Mouse (Mus musculus): ENCODE data around the gene Scn2a. TPM values are rescaled to one million over a fixed set of nuclear protein-coding genes. Genes with fewer than 3 reads are reported as not detected.
"Not testable (repeated sequence)": the region's sequence is repeated elsewhere in the genome, so short reads cannot be mapped to it uniquely, and the experiment has no call there.

Scn2a gene
- total and polyA plus RNA-seq, 3 experiments, result 0.21 to 0.50 (median 0.23) TPM

- 64% methylated on average over 2 of the region's 2 CpGs for WGBS
- no peaks in the 10 kb centered on the region for H3K4me1 ChIP-seq (ENCODE audit: control insufficient read depth, insufficient read depth, low read length)
- H3K27ac ChIP-seq, result no peak overlapping the region
- H3K4me3 ChIP-seq, result no peak overlapping the region
- no peak for DNase-seq
- no peak overlapping the region for H3K9ac ChIP-seq (ENCODE audit: low read depth, low read length)
- H3K36me3 ChIP-seq (ENCODE audit: control insufficient read depth, insufficient read depth, low read length), result no peaks in the 10 kb centered on the region
- TF ChIP-seq EP300 (IDR thresholded peaks at IDR 0.05; ENCODE audit: insufficient read depth, low read depth, low read length), result no peak
- no peak for TF ChIP-seq CTCF (IDR thresholded peaks at IDR 0.05)
- TF ChIP-seq POLR2A (IDR thresholded peaks at IDR 0.05; ENCODE audit: insufficient read depth, low read depth, low read length), result no peak
- no peaks in the 10 kb centered on the region for H3K27me3 ChIP-seq (ENCODE audit: control insufficient read depth, insufficient read depth, low read length)
- intact Hi-C loops (cut with DNase I), result loop anchor here (2.0 to 10.0 kb wide), 3 partner anchors 249 to 399 kb away; no protein-coding TSS in a partner anchor
- H3K79me2 ChIP-seq (replicated peaks; ENCODE audit: control insufficient read depth, insufficient read depth, low read length), result no peaks in the 10 kb centered on the region
Measured at GRCm38 (mm10) chr2:65793593-65793992, 173.0 kb downstream of the Scn2a start.

GRCm38 (mm10) chr2:65801054-65801709 lies 180.6 kb downstream of the Scn2a start:
- DNase-seq, result no peak
- no peaks in the 10 kb centered on the region for H3K79me2 ChIP-seq (replicated peaks; ENCODE audit: control insufficient read depth, insufficient read depth, low read length)
- no peaks in the 10 kb centered on the region for H3K4me1 ChIP-seq (ENCODE audit: control insufficient read depth, insufficient read depth, low read length)
- H3K9ac ChIP-seq (ENCODE audit: low read depth, low read length), result no peak overlapping the region
- H3K27me3 ChIP-seq (ENCODE audit: control insufficient read depth, insufficient read depth, low read length), result no peaks in the 10 kb centered on the region
- intact Hi-C loops (cut with DNase I), result no loop called here
- 54% methylated on average over 1 of the region's 1 CpGs for WGBS
- TF ChIP-seq EP300 (IDR thresholded peaks at IDR 0.05; ENCODE audit: insufficient read depth, low read depth, low read length), result no peak
- no peak for TF ChIP-seq CTCF (IDR thresholded peaks at IDR 0.05)
- TF ChIP-seq POLR2A (IDR thresholded peaks at IDR 0.05; ENCODE audit: insufficient read depth, low read depth, low read length), result no peak
- H3K27ac ChIP-seq, result no peak overlapping the region
- no peak overlapping the region for H3K4me3 ChIP-seq
- H3K36me3 ChIP-seq (ENCODE audit: control insufficient read depth, insufficient read depth, low read length), result no peaks in the 10 kb centered on the region

- no peak for DNase-seq
- no peaks in the 10 kb centered on the region for H3K27me3 ChIP-seq (ENCODE audit: control insufficient read depth, insufficient read depth, low read length)
- no peak for TF ChIP-seq CTCF (IDR thresholded peaks at IDR 0.05)
- TF ChIP-seq EP300 (IDR thresholded peaks at IDR 0.05; ENCODE audit: insufficient read depth, low read depth, low read length), result no peak
- TF ChIP-seq POLR2A (IDR thresholded peaks at IDR 0.05; ENCODE audit: insufficient read depth, low read depth, low read length), result no peak
- no peak overlapping the region for H3K4me3 ChIP-seq
- no peaks in the 10 kb centered on the region for H3K79me2 ChIP-seq (replicated peaks; ENCODE audit: control insufficient read depth, insufficient read depth, low read length)
- H3K36me3 ChIP-seq (ENCODE audit: control insufficient read depth, insufficient read depth, low read length), result no peaks in the 10 kb centered on the region
- no peak overlapping the region for H3K9ac ChIP-seq (ENCODE audit: low read depth, low read length)
- intact Hi-C loops (cut with DNase I), result no loop called here
- H3K27ac ChIP-seq, result no peak overlapping the region
- H3K4me1 ChIP-seq (ENCODE audit: control insufficient read depth, insufficient read depth, low read length), result no peaks in the 10 kb centered on the region
- WGBS, result 82% methylated on average over 6 of the region's 6 CpGs
Measured at GRCm38 (mm10) chr2:65806556-65806955, 186.0 kb downstream of the Scn2a start.

GRCm38 (mm10) chr2:65811203-65811602 lies 190.6 kb downstream of the Scn2a start:
- H3K27ac ChIP-seq; H3K4me1 ChIP-seq (ENCODE audit: control insufficient read depth, insufficient read depth, low read length); H3K36me3 ChIP-seq (ENCODE audit: control insufficient read depth, insufficient read depth, low read length); intact Hi-C loops (cut with DNase I); H3K9ac ChIP-seq (ENCODE audit: low read depth, low read length); H3K79me2 ChIP-seq (replicated peaks; ENCODE audit: control insufficient read depth, insufficient read depth, low read length); H3K27me3 ChIP-seq (ENCODE audit: control insufficient read depth, insufficient read depth, low read length); DNase-seq; H3K4me3 ChIP-seq: not testable (repeated sequence)
- 92% methylated on average over 6 of the region's 6 CpGs for WGBS

Other genes with a start within 250 kb of the Scn2a start
- 1 to 10 TPM; 1.3 to 2.5 TPM for gene Scn3a, start 53.1 kb upstream of the Scn2a start, total RNA-seq (2021)
- 0.41 and 1.9 TPM in 2 replicates for gene Scn3a, start 53.1 kb upstream of the Scn2a start, polyA plus RNA-seq (2012; rRNA removed)
- gene Csrnp3, start 225.0 kb downstream of the Scn2a start, total RNA-seq (2021), result under 1 TPM; 0.34 to 0.39 TPM
- gene Csrnp3, start 225.0 kb downstream of the Scn2a start, polyA plus RNA-seq (2012; rRNA removed), result 0.04 and 0.23 TPM in 2 replicates

Measured in heart, adult 2 months (tissue).